ENCODE assay signal across 12 mouse cellular contexts in genomic region chr2:88356304-88356703, GRCm38 (mm10). TPM values are rescaled to one million over a fixed set of nuclear protein-coding genes. Genes with fewer than 3 reads are reported as not detected.
A peak's percentile ranks its signal among the peaks of the same experiment; 100 is the strongest.
DNase-seq lines count a peak whose midpoint lies in the region; ATAC-seq and TF ChIP-seq lines count a peak whose summit lies in the region.
"Had no signal": no experiment of that assay in that cellular context is flagged by ENCODE, and none has a peak within 500 bp of the region (broad histone marks: within the 10 kb centered on the region; RNA-seq: fewer than 3 reads in every experiment).

No protein-coding gene starts in this region.

- no peaks in the 10 kb centered on the region for H3K9me3 ChIP-seq in embryonic facial prominence, embryonic 11.5 days (replicated peaks; ENCODE audit: control insufficient read depth, low read length)
- no peaks in the 10 kb centered on the region for H3K9me3 ChIP-seq in embryonic facial prominence, embryonic 10.5 days
- H3K9me3 ChIP-seq in hindbrain, postnatal 0 days (ENCODE audit: low read length): no peaks in the 10 kb centered on the region

- no peaks in the 10 kb centered on the region for H3K36me3 ChIP-seq in embryonic facial prominence, embryonic 11.5 days (replicated peaks; ENCODE audit: control insufficient read depth, insufficient read depth, low read depth, low read length)
- H3K36me3 ChIP-seq in embryonic facial prominence, embryonic 10.5 days (replicated peaks): no peaks in the 10 kb centered on the region
- no peaks in the 10 kb centered on the region for H3K36me3 ChIP-seq in hindbrain, postnatal 0 days (ENCODE audit: insufficient read depth, low read length)

- H3K27me3 ChIP-seq in embryonic facial prominence, embryonic 11.5 days (ENCODE audit: control insufficient read depth, insufficient read depth, low read length): no peaks in the 10 kb centered on the region
- H3K27me3 ChIP-seq in embryonic facial prominence, embryonic 10.5 days (replicated peaks; ENCODE audit: low read depth, poor library complexity, severe bottlenecking): no peaks in the 10 kb centered on the region
- no peaks in the 10 kb centered on the region for H3K27me3 ChIP-seq in hindbrain, postnatal 0 days (ENCODE audit: insufficient read depth, low read length)

- no peaks in the 10 kb centered on the region for H3K4me1 ChIP-seq in embryonic facial prominence, embryonic 11.5 days (ENCODE audit: control insufficient read depth, insufficient read depth, low read length)
- no peaks in the 10 kb centered on the region for H3K4me1 ChIP-seq in embryonic facial prominence, embryonic 10.5 days
- no peaks in the 10 kb centered on the region for H3K4me1 ChIP-seq in hindbrain, postnatal 0 days (ENCODE audit: insufficient read depth, low read length)

- no peak overlapping the region for H3K9ac ChIP-seq in embryonic facial prominence, embryonic 11.5 days (replicated peaks; ENCODE audit: low read length)
- H3K9ac ChIP-seq in hindbrain, postnatal 0 days (replicated peaks; ENCODE audit: low read length): no peak overlapping the region

- no peak overlapping the region for H3K4me2 ChIP-seq in embryonic facial prominence, embryonic 11.5 days (ENCODE audit: low read depth, low read length)
- H3K4me2 ChIP-seq in hindbrain, postnatal 0 days (ENCODE audit: low read depth, low read length): no peak overlapping the region

- no peak for ATAC-seq in embryonic facial prominence, embryonic 11.5 days (replicated peaks; ENCODE audit: insufficient number of reproducible peaks, low FRiP score, low TSS enrichment, low read depth)
- peak; percentile 55; the same call in 1 of the 2 replicates for ATAC-seq in hindbrain, postnatal 0 days

- no peak overlapping the region for H3K4me3 ChIP-seq in embryonic facial prominence, embryonic 11.5 days (ENCODE audit: low read depth, low read length)
- no peak overlapping the region for H3K4me3 ChIP-seq in embryonic facial prominence, embryonic 10.5 days
- H3K4me3 ChIP-seq in hindbrain, postnatal 0 days (ENCODE audit: low read length): no peak overlapping the region

- H3K27ac ChIP-seq in embryonic facial prominence, embryonic 11.5 days (replicated peaks; ENCODE audit: low read depth, low read length): no peak overlapping the region
- H3K27ac ChIP-seq in embryonic facial prominence, embryonic 10.5 days (replicated peaks): no peak overlapping the region
- H3K27ac ChIP-seq in hindbrain, postnatal 0 days: no peak overlapping the region

- peak; percentile 66 for TF ChIP-seq CTCF in hindbrain, postnatal 0 days (IDR thresholded peaks at IDR 0.05; ENCODE audit: low read depth)

- DNase-seq in embryonic facial prominence, embryonic 11.5 days (ENCODE audit: low spot score): peak; percentile 69
- no peak for DNase-seq in embryonic facial prominence, embryonic 10.5 days (ENCODE audit: low spot score)
- peak; percentile 5 for DNase-seq in thymus, postnatal 0 days (ENCODE audit: low spot score)
- DNase-seq in thymus, postnatal 14 days: no peak
- peak; percentile 82 for DNase-seq in hindbrain, postnatal 0 days (ENCODE audit: low spot score)
- no peak for DNase-seq in urinary bladder, postnatal 10 days (ENCODE audit: low spot score)
- no peak for DNase-seq in layer of hippocampus, postnatal 36 days
- DNase-seq in cerebellum, postnatal 25 days: no peak
- DNase-seq: heart, postnatal 14 days had no signal

- WGBS in embryonic facial prominence, embryonic 11.5 days: 6% methylated on average over 2 of the region's 2 CpGs
- WGBS in embryonic facial prominence, embryonic 10.5 days: 4% methylated on average over 2 of the region's 2 CpGs
- WGBS in hindbrain, postnatal 0 days: 6% methylated on average over 2 of the region's 2 CpGs

RNA-seq across cellular contexts. Expression of gene Olfr1177-ps, which starts 10.0 kb away (rescaled TPM):
- polyA plus RNA-seq in embryonic facial prominence, embryonic 11.5 days (2014; fragmentation: Nextera tagmentation; extraction: Ambion mirVana): not detected in 2 replicates
- polyA plus RNA-seq in embryonic facial prominence, embryonic 10.5 days (2016; fragmentation: Nextera tagmentation; extraction: Ambion mirVana): not detected in 2 replicates
- polyA plus RNA-seq in thymus, postnatal 0 days (2015; fragmentation: Nextera tagmentation; extraction: Ambion mirVana): not detected in 2 replicates
- total RNA-seq in hindbrain, postnatal 0 days (2014; rRNA removed): not detected in 2 replicates
- polyA plus RNA-seq in hindbrain, postnatal 0 days (2015; fragmentation: Nextera tagmentation; extraction: Ambion mirVana): not detected in 2 replicates
- total RNA-seq in layer of hippocampus, postnatal 36 days (2021): not detected
- total RNA-seq: heart, postnatal 14 days had no signal
- polyA plus RNA-seq: cortical plate, adult 2 months; lung, embryonic 16.5 days; spleen, adult 2 months had no signal

RNA-seq across cellular contexts. Expression of gene Olfr1176, which starts 19.8 kb away (rescaled TPM):
- not detected in 2 replicates for polyA plus RNA-seq in embryonic facial prominence, embryonic 11.5 days (2014; fragmentation: Nextera tagmentation; extraction: Ambion mirVana)
- polyA plus RNA-seq in embryonic facial prominence, embryonic 10.5 days (2016; fragmentation: Nextera tagmentation; extraction: Ambion mirVana): not detected in 2 replicates
- polyA plus RNA-seq in thymus, postnatal 0 days (2015; fragmentation: Nextera tagmentation; extraction: Ambion mirVana): not detected in 2 replicates
- total RNA-seq in hindbrain, postnatal 0 days (2014; rRNA removed): not detected in 2 replicates
- not detected in 2 replicates for polyA plus RNA-seq in hindbrain, postnatal 0 days (2015; fragmentation: Nextera tagmentation; extraction: Ambion mirVana)
- not detected for total RNA-seq in layer of hippocampus, postnatal 36 days (2021)
- total RNA-seq: heart, postnatal 14 days had no signal
- polyA plus RNA-seq: cortical plate, adult 2 months; lung, embryonic 16.5 days; spleen, adult 2 months had no signal

RNA-seq across cellular contexts. Expression of gene Olfr1175-ps, which starts 29.3 kb away (rescaled TPM):
- polyA plus RNA-seq in embryonic facial prominence, embryonic 11.5 days (2014; fragmentation: Nextera tagmentation; extraction: Ambion mirVana): not detected in 2 replicates
- polyA plus RNA-seq in embryonic facial prominence, embryonic 10.5 days (2016; fragmentation: Nextera tagmentation; extraction: Ambion mirVana): not detected in 2 replicates
- polyA plus RNA-seq in thymus, postnatal 0 days (2015; fragmentation: Nextera tagmentation; extraction: Ambion mirVana): not detected in 2 replicates
- total RNA-seq in hindbrain, postnatal 0 days (2014; rRNA removed): not detected in 2 replicates
- not detected in 2 replicates for polyA plus RNA-seq in hindbrain, postnatal 0 days (2015; fragmentation: Nextera tagmentation; extraction: Ambion mirVana)
- total RNA-seq in layer of hippocampus, postnatal 36 days (2021): not detected
- total RNA-seq: heart, postnatal 14 days had no signal
- polyA plus RNA-seq: cortical plate, adult 2 months; lung, embryonic 16.5 days; spleen, adult 2 months had no signal

RNA-seq across cellular contexts. Expression of gene Olfr1178, which starts 30.6 kb away (rescaled TPM):
- polyA plus RNA-seq in embryonic facial prominence, embryonic 11.5 days (2014; fragmentation: Nextera tagmentation; extraction: Ambion mirVana): not detected in 2 replicates
- not detected in 2 replicates for polyA plus RNA-seq in embryonic facial prominence, embryonic 10.5 days (2016; fragmentation: Nextera tagmentation; extraction: Ambion mirVana)
- polyA plus RNA-seq in thymus, postnatal 0 days (2015; fragmentation: Nextera tagmentation; extraction: Ambion mirVana): not detected in 2 replicates
- not detected in 2 replicates for total RNA-seq in hindbrain, postnatal 0 days (2014; rRNA removed)
- not detected in 2 replicates for polyA plus RNA-seq in hindbrain, postnatal 0 days (2015; fragmentation: Nextera tagmentation; extraction: Ambion mirVana)
- total RNA-seq in layer of hippocampus, postnatal 36 days (2021): not detected
- total RNA-seq: heart, postnatal 14 days had no signal
- polyA plus RNA-seq: cortical plate, adult 2 months; lung, embryonic 16.5 days; spleen, adult 2 months had no signal

RNA-seq across cellular contexts. Expression of gene Olfr1174-ps, which starts 41.4 kb away (rescaled TPM):
- polyA plus RNA-seq in embryonic facial prominence, embryonic 11.5 days (2014; fragmentation: Nextera tagmentation; extraction: Ambion mirVana): not detected in 2 replicates
- not detected in 2 replicates for polyA plus RNA-seq in embryonic facial prominence, embryonic 10.5 days (2016; fragmentation: Nextera tagmentation; extraction: Ambion mirVana)
- polyA plus RNA-seq in thymus, postnatal 0 days (2015; fragmentation: Nextera tagmentation; extraction: Ambion mirVana): not detected in 2 replicates
- not detected in 2 replicates for total RNA-seq in hindbrain, postnatal 0 days (2014; rRNA removed)
- not detected in 2 replicates for polyA plus RNA-seq in hindbrain, postnatal 0 days (2015; fragmentation: Nextera tagmentation; extraction: Ambion mirVana)
- total RNA-seq in layer of hippocampus, postnatal 36 days (2021): not detected
- total RNA-seq: heart, postnatal 14 days had no signal
- polyA plus RNA-seq: cortical plate, adult 2 months; lung, embryonic 16.5 days; spleen, adult 2 months had no signal

Comparison
In these comparisons a context has a peak if more than half of its experiments do, and no peak if none do; other contexts are left out.
1. DNase-seq: peak in embryonic facial prominence, embryonic 11.5 days (single experiment), thymus, postnatal 0 days (single experiment) and hindbrain, postnatal 0 days (single experiment); none in embryonic facial prominence, embryonic 10.5 days (single experiment), thymus, postnatal 14 days (single experiment), urinary bladder, postnatal 10 days (single experiment), layer of hippocampus, postnatal 36 days (0 of 2) and cerebellum, postnatal 25 days (0 of 2).